Mouse (Mus musculus): ENCODE results near the gene Aldh1a1.
"Not testable (repeated sequence)": the region's sequence is repeated elsewhere in the genome, so short reads cannot be mapped to it uniquely, and the experiment has no call there.

DNA sequence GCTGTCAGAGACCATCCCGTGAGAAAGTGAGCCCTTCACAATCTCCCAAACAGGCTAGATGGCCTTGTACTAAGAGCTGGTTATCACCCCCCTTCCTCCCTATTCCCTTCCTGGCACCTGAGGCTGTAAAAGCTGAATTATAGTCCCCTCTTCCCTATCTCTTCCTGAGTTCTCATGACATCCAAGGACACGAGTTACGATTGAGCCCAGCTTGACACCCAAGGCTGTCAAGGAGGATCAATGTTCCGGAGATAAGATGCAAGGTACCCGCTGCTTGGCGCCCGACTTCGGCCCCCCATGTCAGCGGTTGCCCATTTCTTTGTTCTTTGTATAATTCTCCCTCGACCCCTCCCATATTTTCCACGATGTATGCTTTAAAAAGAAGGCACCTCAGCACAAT lies 36.6 kb downstream of the Aldh1a1 start:
- not testable (repeated sequence) for TF ChIP-seq GATA1 (IDR thresholded peaks at IDR 0.05; ENCODE audit: borderline replicate concordance, low read length); FLI1 (IDR thresholded peaks at IDR 0.05; ENCODE audit: low read length)
